Mouse (Mus musculus) cerebellum, adult 2 months (tissue): ENCODE measurements around the gene Rrad. TPM values are rescaled to one million over a fixed set of nuclear protein-coding genes. Genes with fewer than 3 reads are reported as not detected.

Experiments used
- DNase-seq, 2 experiments: peaks; one replicate each; pipeline ENCODE4 v3.0.0; 2021
- H3K27ac ChIP-seq: fragments of 200-500 bp; 2 replicates; pipeline ENCODE4 v1.5.1; 2012; ENCODE audit warnings: low read length, control low read depth, inconsistent platforms; ENCODE audit not compliant: insufficient read depth
- H3K27me3 ChIP-seq: fragments of 200-500 bp; 2 replicates; pipeline ENCODE4 v1.6.1; 2012; ENCODE audit warnings: inconsistent platforms, mild to moderate bottlenecking, low read length, moderate library complexity; ENCODE audit not compliant: control insufficient read depth, insufficient read depth
- H3K4me1 ChIP-seq: fragments of 200-500 bp; 2 replicates; pipeline ENCODE4 v1.6.1; 2011; ENCODE audit warnings: low read length; ENCODE audit not compliant: control insufficient read depth, insufficient read depth
- H3K4me3 ChIP-seq: fragments of 200-500 bp; replicated peaks from 2 replicates; pipeline ENCODE3; 2011; ENCODE audit warnings: mild to moderate bottlenecking, low read depth, low read length, control low read depth; ENCODE audit not compliant: insufficient read depth
- CTCF ChIP-seq: fragments of 200-500 bp; IDR thresholded peaks from 2 replicates; pipeline ENCODE4 v1.5.1; 2011; ENCODE audit warnings: low read depth, mild to moderate bottlenecking, control low read depth, low read length, moderate library complexity, borderline replicate concordance; ENCODE audit not compliant: insufficient read depth
- POLR2A ChIP-seq: fragments of 200-500 bp; IDR thresholded peaks from 2 replicates; pipeline ENCODE4 v1.6.1; 2011; ENCODE audit warnings: low read length, control low read depth, borderline replicate concordance; ENCODE audit not compliant: insufficient read depth
- WGBS: fragments of 180-500 bp; shearing (Covaris S2); methylation state at CpG from one replicate; pipeline ENCODE4 v1.1.7; 2018; 5-methylcytosine and 5-hydroxymethylcytosine counted together
- polyA plus RNA-seq: library from polyadenylated mRNA; depleted of rRNA; stranded (reverse); fragments of >200 nt; gene quantifications from 2 replicates; pipeline ENCODE4 v1.2.3, GENCODE M21; 2012

The Rrad gene
- polyA plus RNA-seq, 1 experiment: 3.3 TPM

GRCm38 (mm10) chr8:104640241-104640640 lies 9.1 kb upstream of the Rrad start:
- Histone ChIP-seq H3K27me3 (no peaks in the 10 kb centered on the region), H3K4me3 (no peak overlapping the region), H3K27ac (no peak overlapping the region), H3K4me1 (peaks cover 6% of the 10 kb centered on the region; the same call in 1 of the 2 replicates)
- DNase-seq: no peak
- 83% methylated on average over 7 of the region's 7 CpGs for WGBS
- TF ChIP-seq CTCF (no peak), POLR2A (no peak)

GRCm38 (mm10) chr8:104638010-104638409 lies 6.9 kb upstream of the Rrad start:
- peaks cover 6% of the 10 kb centered on the region; the same call in 1 of the 2 replicates for H3K4me1 ChIP-seq
- no peaks in the 10 kb centered on the region for H3K27me3 ChIP-seq
- 88% methylated on average over 6 of the region's 6 CpGs for WGBS
- H3K4me3 ChIP-seq: no peak overlapping the region
- TF ChIP-seq CTCF (no peak), POLR2A (no peak)
- DNase-seq: no peak
- no peak overlapping the region for H3K27ac ChIP-seq

GRCm38 (mm10) chr8:104635004-104635710 lies 4.0 kb upstream of the Rrad start:
- Histone ChIP-seq H3K4me1 (no peaks in the 10 kb centered on the region), H3K4me3 (no peak overlapping the region), H3K27me3 (no peaks in the 10 kb centered on the region; the same call in 1 of the 2 replicates), H3K27ac (no peak overlapping the region)
- DNase-seq: no peak
- WGBS: 89% methylated on average over 3 of the region's 3 CpGs
- no peak for TF ChIP-seq POLR2A
- no peak for TF ChIP-seq CTCF

GRCm38 (mm10) chr8:104633156-104633744 lies 2.1 kb upstream of the Rrad start:
- TF ChIP-seq POLR2A: no peak
- TF ChIP-seq CTCF: no peak

GRCm38 (mm10) chr8:104632486-104632885 lies 1.4 kb upstream of the Rrad start:
- no peaks in the 10 kb centered on the region; the same call in 1 of the 2 replicates for H3K27me3 ChIP-seq
- 80% methylated on average over 6 of the region's 6 CpGs for WGBS
- DNase-seq: no peak
- peaks cover 11% of the 10 kb centered on the region for H3K4me1 ChIP-seq
- H3K27ac ChIP-seq: no peak overlapping the region
- TF ChIP-seq CTCF (no peak), POLR2A (no peak)
- H3K4me3 ChIP-seq: no peak overlapping the region

More at GRCm38 (mm10) chr8:104633156-104633744, 2.1 kb upstream of the Rrad start:
- Histone ChIP-seq H3K4me3 (no peak overlapping the region), H3K27me3 (no peaks in the 10 kb centered on the region; the same call in 1 of the 2 replicates), H3K27ac (no peak overlapping the region), H3K4me1 (peaks cover 11% of the 10 kb centered on the region)
- no peak for DNase-seq
- 60% methylated on average over 9 of the region's 9 CpGs for WGBS

- WGBS: 45% methylated on average over 5 of the region's 5 CpGs
- H3K4me3 ChIP-seq: no peak overlapping the region
- H3K4me1 ChIP-seq: peaks cover 11% of the 10 kb centered on the region
- no peak for DNase-seq
- H3K27ac ChIP-seq: no peak overlapping the region
- no peaks in the 10 kb centered on the region; the same call in 1 of the 2 replicates for H3K27me3 ChIP-seq
- TF ChIP-seq CTCF (no peak), POLR2A (no peak)
These were observed 848 bp upstream of the Rrad start for GRCm38 (mm10) chr8:104631975-104632374.

- 3% methylated on average over 36 of the region's 36 CpGs for WGBS
- no peak overlapping the region for H3K27ac ChIP-seq
- H3K4me3 ChIP-seq: no peak overlapping the region
- H3K4me1 ChIP-seq: peaks cover 11% of the 10 kb centered on the region
- H3K27me3 ChIP-seq: no peaks in the 10 kb centered on the region; the same call in 1 of the 2 replicates
- peak in 1 of 2 experiments; percentile 15 for DNase-seq
- TF ChIP-seq CTCF (no peak), POLR2A (no peak)
These were observed 553 bp downstream of the Rrad start for GRCm38 (mm10) chr8:104630574-104630973.

GRCm38 (mm10) chr8:104630111-104630479 lies 1.0 kb downstream of the Rrad start:
- H3K4me3 ChIP-seq: no peak overlapping the region
- no peaks in the 10 kb centered on the region; the same call in 1 of the 2 replicates for H3K27me3 ChIP-seq
- DNase-seq: peak in 1 of 2 experiments; percentile 2
- WGBS: 44% methylated on average over 8 of the region's 8 CpGs
- no peak overlapping the region for H3K27ac ChIP-seq
- TF ChIP-seq CTCF: no peak
- TF ChIP-seq POLR2A: no peak
- peaks cover 11% of the 10 kb centered on the region for H3K4me1 ChIP-seq
